Mouse (Mus musculus) embryonic facial prominence, embryonic 15.5 days (tissue): Measurements from ENCODE around the gene Ifit1bl2. TPM values are rescaled to one million over a fixed set of nuclear protein-coding genes. Genes with fewer than 3 reads are reported as not detected.
"Not testable (repeated sequence)": the region's sequence is repeated elsewhere in the genome, so short reads cannot be mapped to it uniquely, and the experiment has no call there.

Experiments
- ATAC-seq: fragments of 200-750 bp; cut with Nextera tagmentation; 2 replicates; pipeline ENCODE4 v1.8.0; 2017; ENCODE audit warnings: low read depth, moderate TSS enrichment; ENCODE audit not compliant: insufficient number of reproducible peaks, low FRiP score, low TSS enrichment
- H3K27ac ChIP-seq: fragments of 300-500 bp; sonication (generic); replicated peaks from 2 replicates; pipeline ENCODE4 v1.5.1; 2015; ENCODE audit warnings: mild to moderate bottlenecking, inconsistent platforms
- H3K27me3 ChIP-seq: fragments of 300-500 bp; sonication (generic); 2 replicates; pipeline ENCODE4 v1.6.1; 2015; ENCODE audit warnings: inconsistent platforms
- H3K36me3 ChIP-seq: fragments of 300-500 bp; sonication (generic); 2 replicates; pipeline ENCODE4 v1.6.1; 2015; ENCODE audit warnings: mild to moderate bottlenecking, inconsistent platforms
- H3K4me1 ChIP-seq: fragments of 300-500 bp; sonication (generic); 2 replicates; pipeline ENCODE4 v1.6.1; 2015; ENCODE audit warnings: inconsistent platforms
- H3K4me2 ChIP-seq: fragments of 300-500 bp; sonication (generic); replicated peaks from 2 replicates; pipeline ENCODE4 v1.6.1; 2015; ENCODE audit warnings: mild to moderate bottlenecking, inconsistent platforms
- H3K4me3 ChIP-seq: fragments of 300-500 bp; sonication (generic); replicated peaks from 2 replicates; pipeline ENCODE4 v1.5.1; 2015; ENCODE audit warnings: mild to moderate bottlenecking, inconsistent platforms
- H3K9ac ChIP-seq: fragments of 300-500 bp; sonication (generic); 2 replicates; pipeline ENCODE4 v1.6.1; 2015; ENCODE audit warnings: inconsistent platforms
- H3K9me3 ChIP-seq: fragments of 300-500 bp; sonication (generic); replicated peaks from 2 replicates; pipeline ENCODE4 v1.6.1; 2016; ENCODE audit warnings: inconsistent platforms
- WGBS: fragments of 180-500 bp; shearing (Covaris S2); methylation state at CpG from one replicate; pipeline ENCODE4 v1.1.7; 2015; 5-methylcytosine and 5-hydroxymethylcytosine counted together
- polyA plus RNA-seq: library from polyadenylated mRNA; unstranded; fragments of >200 nt; fragmentation: Nextera tagmentation; extraction: Ambion mirVana; gene quantifications from 2 replicates; pipeline ENCODE4 v1.2.1, GENCODE M21; 2015

Ifit1bl2 gene
- polyA plus RNA-seq, 1 experiment from 2014 or later = 0.13 TPM

GRCm38 (mm10) chr19:34607237-34608051, 33.1 kb downstream of the Ifit1bl2 start, which contains the start of gene Ifit3b:
Ifit3b (plus strand) TSS chr19:34607970.
- not testable (repeated sequence) for H3K4me2 ChIP-seq, H3K27ac ChIP-seq, H3K9me3 ChIP-seq, H3K27me3 ChIP-seq, ATAC-seq, H3K36me3 ChIP-seq, H3K9ac ChIP-seq, H3K4me3 ChIP-seq, H3K4me1 ChIP-seq
- WGBS = 29% methylated on average over 4 of the region's 4 CpGs

- Histone ChIP-seq H3K9me3 (no peaks in the 10 kb centered on the region), H3K4me2 (no peak overlapping the region), H3K27ac (no peak overlapping the region), H3K36me3 (no peaks in the 10 kb centered on the region), H3K9ac (no peak overlapping the region), H3K27me3 (no peaks in the 10 kb centered on the region), H3K4me3 (no peak overlapping the region), H3K4me1 (no peaks in the 10 kb centered on the region)
- ATAC-seq = no peak
- WGBS = 86% methylated on average over 3 of the region's 3 CpGs
Observed at GRCm38 (mm10) chr19:34605472-34605871, 35.1 kb downstream of the Ifit1bl2 start.

GRCm38 (mm10) chr19:34601888-34602287, 38.7 kb downstream of the Ifit1bl2 start, which contains the start of gene Ifit1bl1:
Ifit1bl1 (minus strand) TSS chr19:34601956.
- H3K9me3 ChIP-seq, H3K9ac ChIP-seq, H3K27me3 ChIP-seq, H3K27ac ChIP-seq, H3K4me1 ChIP-seq, H3K4me2 ChIP-seq, H3K4me3 ChIP-seq, ATAC-seq, H3K36me3 ChIP-seq: not testable (repeated sequence)
- 49% methylated on average over 1 of the region's 1 CpGs for WGBS

- H3K9ac ChIP-seq, H3K4me1 ChIP-seq, H3K36me3 ChIP-seq, H3K4me2 ChIP-seq, H3K9me3 ChIP-seq, H3K27me3 ChIP-seq, ATAC-seq, H3K27ac ChIP-seq, H3K4me3 ChIP-seq: not testable (repeated sequence)
Observed at GRCm38 (mm10) chr19:34599250-34599649, 41.3 kb downstream of the Ifit1bl2 start.

GRCm38 (mm10) chr19:34598341-34598740, 42.2 kb downstream of the Ifit1bl2 start:
- no peaks in the 10 kb centered on the region for H3K9me3 ChIP-seq
- peaks cover 4% of the 10 kb centered on the region; the same call in 1 of the 2 replicates for H3K4me1 ChIP-seq
- no peak overlapping the region for H3K27ac ChIP-seq
- no peak overlapping the region for H3K4me3 ChIP-seq
- no peaks in the 10 kb centered on the region for H3K36me3 ChIP-seq
- peak; percentile 37; the same call in 1 of the 2 replicates for ATAC-seq
- no peak overlapping the region for H3K9ac ChIP-seq
- 65% methylated on average over 2 of the region's 2 CpGs for WGBS
- H3K27me3 ChIP-seq = no peaks in the 10 kb centered on the region
- no peak overlapping the region for H3K4me2 ChIP-seq

GRCm38 (mm10) chr19:34596811-34597210, 43.7 kb downstream of the Ifit1bl2 start:
- Histone ChIP-seq H3K36me3 (no peaks in the 10 kb centered on the region), H3K9ac (no peak overlapping the region), H3K4me1 (peaks cover 4% of the 10 kb centered on the region; the same call in 1 of the 2 replicates), H3K4me2 (no peak overlapping the region), H3K4me3 (no peak overlapping the region), H3K9me3 (no peaks in the 10 kb centered on the region), H3K27ac (no peak overlapping the region), H3K27me3 (no peaks in the 10 kb centered on the region)
- no peak for ATAC-seq

GRCm38 (mm10) chr19:34594523-34594922, 46.0 kb downstream of the Ifit1bl2 start:
- H3K4me1 ChIP-seq, H3K9ac ChIP-seq, H3K9me3 ChIP-seq, H3K27ac ChIP-seq, H3K4me3 ChIP-seq, H3K27me3 ChIP-seq, H3K4me2 ChIP-seq, ATAC-seq, H3K36me3 ChIP-seq: not testable (repeated sequence)
- 66% methylated on average over 3 of the region's 3 CpGs for WGBS

- H3K4me2 ChIP-seq = no peak overlapping the region
- no peaks in the 10 kb centered on the region for H3K36me3 ChIP-seq
- no peak for ATAC-seq
- peaks cover 4% of the 10 kb centered on the region; the same call in 1 of the 2 replicates for H3K4me1 ChIP-seq
- no peak overlapping the region for H3K9ac ChIP-seq
- no peak overlapping the region for H3K4me3 ChIP-seq
- H3K27ac ChIP-seq = no peak overlapping the region
- 87% methylated on average over 2 of the region's 2 CpGs for WGBS
- no peaks in the 10 kb centered on the region for H3K27me3 ChIP-seq
- no peaks in the 10 kb centered on the region for H3K9me3 ChIP-seq
Observed at GRCm38 (mm10) chr19:34593456-34593855, 47.1 kb downstream of the Ifit1bl2 start.

GRCm38 (mm10) chr19:34588959-34589358, 51.6 kb downstream of the Ifit1bl2 start:
- Histone ChIP-seq H3K9ac (no peak overlapping the region), H3K36me3 (no peaks in the 10 kb centered on the region), H3K4me1 (peaks cover 6% of the 10 kb centered on the region; the same call in 1 of the 2 replicates), H3K27me3 (no peaks in the 10 kb centered on the region), H3K4me2 (no peak overlapping the region), H3K4me3 (no peak overlapping the region), H3K27ac (no peak overlapping the region), H3K9me3 (no peaks in the 10 kb centered on the region)
- ATAC-seq = no peak

GRCm38 (mm10) chr19:34587898-34588692, 52.4 kb downstream of the Ifit1bl2 start:
- peak; percentile 59; the same call in 1 of the 2 replicates for ATAC-seq
- H3K27me3 ChIP-seq, H3K9ac ChIP-seq, H3K36me3 ChIP-seq, H3K9me3 ChIP-seq, H3K4me2 ChIP-seq, H3K4me3 ChIP-seq, H3K4me1 ChIP-seq: not testable (repeated sequence)
- H3K27ac ChIP-seq = peak overlapping the region; percentile 24; the same call in 1 of the 2 replicates
- WGBS = 64% methylated on average over 7 of the region's 12 CpGs

- 69% methylated on average over 5 of the region's 5 CpGs for WGBS
- H3K4me3 ChIP-seq, H3K9me3 ChIP-seq, H3K27me3 ChIP-seq, H3K4me2 ChIP-seq, H3K36me3 ChIP-seq, H3K27ac ChIP-seq, H3K9ac ChIP-seq, ATAC-seq, H3K4me1 ChIP-seq: not testable (repeated sequence)
Observed at GRCm38 (mm10) chr19:34585740-34586458, 54.6 kb downstream of the Ifit1bl2 start.
